Mouse (Mus musculus) cerebellum, adult 11-12 months (tissue): ENCODE results near the gene Nktr.

Experiments used
- DNase-seq: peaks from one replicate; pipeline ENCODE4 v3.0.0; 2022

The Nktr gene

GRCm38 (mm10) chr9:121708506-121709486 lies 10.2 kb upstream of the Nktr start:
- DNase-seq: peak; percentile 51

- DNase-seq: peak; percentile 98
These were observed 8.9 kb upstream of the Nktr start, which contains the start of gene Ss18l2 for GRCm38 (mm10) chr9:121709898-121710583. Gene Ss18l2, plus strand, starts transcription at chr9:121710329.

- no peak for DNase-seq
These were observed 8.4 kb upstream of the Nktr start for GRCm38 (mm10) chr9:121710584-121710975.

DNA sequence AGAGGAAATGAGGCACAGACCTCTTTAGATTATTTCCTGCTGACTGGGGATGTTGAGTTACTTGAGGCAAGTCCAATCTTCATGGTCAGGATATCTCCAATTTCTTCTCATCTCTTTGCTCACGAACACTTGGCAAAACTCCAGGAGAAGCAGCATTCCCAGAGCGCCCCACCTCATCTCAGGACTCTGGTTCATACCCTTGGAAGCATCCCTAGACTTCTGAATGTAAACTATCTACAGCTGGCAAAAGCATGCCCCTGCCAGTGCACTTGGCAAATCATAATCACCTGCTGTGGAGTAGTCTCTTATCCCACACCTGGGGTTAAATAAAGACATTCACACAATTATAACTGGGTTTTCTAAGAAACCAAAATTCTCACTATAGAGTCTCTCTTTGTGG lies 1.9 kb upstream of the Nktr start:
- peak; percentile 51 for DNase-seq

GRCm38 (mm10) chr9:121718070-121718705 lies 781 bp upstream of the Nktr start:
- DNase-seq: peak; percentile 61

GRCm38 (mm10) chr9:121719347-121720331 lies 670 bp downstream of the Nktr start:
- DNase-seq: peak; percentile 42

GRCm38 (mm10) chr9:121740490-121740889 lies 21.5 kb downstream of the Nktr start:
- DNase-seq: no peak

DNA sequence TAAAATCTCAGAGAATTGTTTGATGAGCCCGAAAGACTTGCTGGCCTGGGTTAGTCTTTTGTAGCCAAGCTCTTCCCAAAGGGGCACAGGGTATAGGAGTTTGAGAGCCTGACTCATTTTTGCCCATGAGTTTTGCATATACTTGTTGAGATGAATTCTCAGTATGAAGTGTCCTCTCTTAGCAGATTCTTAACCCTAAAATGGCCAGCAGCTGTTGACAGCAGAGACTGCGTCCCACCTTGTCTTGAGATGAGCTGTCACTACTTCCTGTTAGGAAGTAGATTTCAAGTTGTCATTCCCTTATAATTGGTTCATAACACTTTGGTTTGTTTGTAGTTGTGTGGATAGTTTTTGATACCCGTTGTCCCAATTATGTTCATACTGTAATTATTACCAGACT lies 22.2 kb downstream of the Nktr start:
- DNase-seq: no peak

- no peak for DNase-seq
These were observed 25.1 kb downstream of the Nktr start for GRCm38 (mm10) chr9:121744051-121744450.

- no peak for DNase-seq
These were observed 33.8 kb downstream of the Nktr start for GRCm38 (mm10) chr9:121752774-121753173.

GRCm38 (mm10) chr9:121754624-121755023 lies 35.7 kb downstream of the Nktr start:
- no peak for DNase-seq

DNA sequence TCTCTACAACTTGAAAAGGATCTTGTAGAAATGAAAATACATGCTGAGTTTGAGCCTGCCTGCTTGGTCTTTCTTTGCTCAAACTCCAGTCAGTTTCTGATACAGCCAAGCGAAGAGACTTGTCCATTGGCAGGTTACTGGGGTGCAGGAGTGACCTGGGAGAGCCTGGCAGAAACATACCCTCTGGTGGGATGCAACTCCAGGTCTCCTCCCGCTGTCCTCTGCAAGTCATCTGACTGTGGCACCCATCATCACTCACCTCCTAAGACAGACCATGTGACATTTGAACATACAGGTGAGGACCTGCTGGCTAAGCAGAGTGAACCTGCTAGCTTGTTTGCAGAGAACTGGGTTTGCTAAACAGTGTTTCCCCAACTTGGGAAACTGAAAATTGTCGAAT lies 37.8 kb downstream of the Nktr start:
- no peak for DNase-seq

DNA sequence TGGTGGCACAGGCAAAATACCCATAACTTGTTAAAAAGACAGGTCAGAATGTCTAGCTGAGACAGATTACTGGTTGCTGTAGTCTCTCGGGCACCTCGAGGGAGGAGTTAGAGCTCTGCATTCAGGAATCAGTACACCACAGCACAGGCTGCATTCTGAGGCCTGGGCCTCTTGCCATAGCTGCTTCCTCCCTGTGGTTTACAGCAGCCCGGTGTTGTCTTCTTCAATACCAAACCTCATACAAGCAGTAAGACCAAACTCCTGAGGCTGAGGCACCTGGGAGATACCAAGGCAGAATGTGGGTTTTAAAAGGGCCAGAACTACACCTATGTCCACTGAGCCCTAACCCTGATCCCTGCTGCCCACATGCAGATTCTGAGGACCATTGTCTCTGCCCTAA lies 38.5 kb downstream of the Nktr start:
- DNase-seq: no peak

- peak; percentile 51 for DNase-seq
These were observed 39.2 kb downstream of the Nktr start for GRCm38 (mm10) chr9:121757835-121758814.

DNA sequence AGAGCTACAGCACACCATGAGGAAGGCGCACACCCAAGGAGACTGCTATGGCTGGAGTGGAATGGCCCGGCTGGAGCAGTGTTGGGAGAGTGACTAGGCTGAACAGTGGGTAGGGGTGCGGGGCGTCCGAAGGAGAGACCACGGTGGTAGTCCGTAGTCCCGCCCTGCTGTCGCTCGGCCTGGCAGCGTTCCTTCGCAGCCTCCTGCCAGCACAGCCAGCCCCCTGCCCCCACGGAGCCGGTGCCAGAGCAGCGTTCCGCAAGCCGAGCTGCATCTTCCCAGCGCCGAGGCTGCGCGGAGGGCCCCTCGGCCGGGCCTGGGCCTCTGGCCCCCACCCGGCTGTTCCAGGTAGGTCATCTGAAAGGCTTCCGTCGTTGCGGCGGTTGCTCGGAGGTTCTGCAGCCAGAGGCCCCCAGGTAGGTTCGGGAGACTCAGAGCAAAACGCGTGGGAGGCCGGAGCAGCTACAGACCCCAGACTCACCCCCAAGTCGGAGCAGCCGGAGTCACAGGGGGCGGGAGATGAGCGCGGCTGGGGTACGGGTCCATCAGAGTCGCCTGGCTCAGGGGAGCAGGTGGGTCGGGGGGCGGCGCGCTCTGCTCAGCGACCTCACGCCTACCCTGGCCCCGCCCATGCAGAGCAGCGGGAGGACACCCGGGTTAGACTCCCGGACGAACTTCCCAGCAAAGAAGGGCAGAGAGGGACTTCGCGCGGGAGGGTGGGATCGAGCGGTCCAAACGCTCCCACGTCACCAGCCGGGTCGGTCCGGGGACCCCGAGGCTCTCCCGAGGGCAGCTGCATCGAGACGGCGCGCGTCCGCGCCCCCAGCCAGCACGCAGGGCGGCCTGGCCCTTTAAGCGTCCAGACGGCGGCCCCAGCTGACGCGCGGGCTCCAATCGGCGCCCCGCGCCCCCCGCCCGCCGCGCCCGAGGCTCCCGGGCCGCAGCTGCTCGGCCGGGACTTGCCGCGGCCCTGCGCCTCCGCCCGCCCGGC lies 40.4 kb downstream of the Nktr start, which contains the start of gene Zfp651:
Gene Zfp651, plus strand, starts transcription at position 240 of the 991 bp plus-strand sequence.
- peak; percentile 72 for DNase-seq

- DNase-seq: peak; percentile 63
These were observed 41.5 kb downstream of the Nktr start for GRCm38 (mm10) chr9:121760271-121761090.

GRCm38 (mm10) chr9:121761091-121761665 lies 42.2 kb downstream of the Nktr start:
- no peak for DNase-seq

DNA sequence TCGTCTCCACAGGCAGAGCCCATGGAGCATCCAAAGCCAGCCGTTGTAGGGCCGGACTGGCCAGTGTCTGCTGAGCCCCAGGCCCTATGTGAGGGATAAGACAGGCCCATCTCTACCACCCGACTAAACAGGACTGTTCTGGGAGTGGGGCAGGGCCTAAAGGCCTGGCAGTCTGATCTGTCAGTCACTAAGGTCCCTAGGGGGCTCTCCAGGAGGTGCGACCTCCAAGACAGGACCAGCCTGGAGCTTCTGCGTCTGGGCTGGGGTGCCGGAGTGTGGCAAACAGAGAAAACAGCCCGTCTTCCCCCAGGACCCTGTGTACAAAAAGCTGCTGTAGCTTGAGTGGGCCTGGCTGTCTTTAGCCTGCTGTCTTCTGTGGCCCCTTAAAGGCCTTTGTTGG lies 42.8 kb downstream of the Nktr start:
- DNase-seq: peak; percentile 46
